Mouse (Mus musculus) heart, postnatal 0 days (tissue): ENCODE measurements around the gene Pygo1. TPM values are rescaled to one million over a fixed set of nuclear protein-coding genes. Genes with fewer than 3 reads are reported as not detected.
A peak's percentile ranks its signal among the peaks of the same experiment; 100 is the strongest.

Experiments
- ATAC-seq: fragments of 200-750 bp; cut with Nextera tagmentation; 2 replicates; pipeline ENCODE4 v1.8.0; 2017; ENCODE audit warnings: low read depth, moderate number of reproducible peaks, moderate library complexity; ENCODE audit not compliant: insufficient read depth
- DNase-seq: peaks from one replicate; pipeline ENCODE4 v3.0.0-alpha.2; 2016; ENCODE audit warnings: low spot score
- H3K27ac ChIP-seq: fragments of 300-500 bp; sonication (generic); 2 replicates; pipeline ENCODE4 v1.5.1; 2014; ENCODE audit warnings: low read depth, mild to moderate bottlenecking
- H3K27me3 ChIP-seq: fragments of 300-500 bp; sonication (generic); 2 replicates; pipeline ENCODE4 v1.6.1; 2014; ENCODE audit warnings: low read length, mixed read lengths; ENCODE audit not compliant: control insufficient read depth, insufficient read depth
- H3K36me3 ChIP-seq: fragments of 300-500 bp; sonication (generic); replicated peaks from 2 replicates; pipeline ENCODE4 v1.6.1; 2014; ENCODE audit warnings: low read length, mixed read lengths; ENCODE audit not compliant: control insufficient read depth, insufficient read depth
- H3K4me1 ChIP-seq: fragments of 300-500 bp; sonication (generic); 2 replicates; pipeline ENCODE4 v1.6.1; 2014; ENCODE audit warnings: antibody characterized with exemption; ENCODE audit not compliant: control insufficient read depth, insufficient read depth
- H3K4me2 ChIP-seq: fragments of 300-500 bp; sonication (generic); 2 replicates; pipeline ENCODE4 v1.6.1; 2014; ENCODE audit warnings: low read depth, mild to moderate bottlenecking, low read length, moderate library complexity
- H3K4me3 ChIP-seq: fragments of 300-500 bp; sonication (generic); 2 replicates; pipeline ENCODE4 v1.5.1; 2014; ENCODE audit warnings: low read depth, low read length
- H3K9ac ChIP-seq: fragments of 300-500 bp; sonication (generic); replicated peaks from 2 replicates; pipeline ENCODE4 v1.6.1; 2014; ENCODE audit warnings: low read depth, low read length, mixed read lengths
- H3K9me3 ChIP-seq: fragments of 300-500 bp; sonication (generic); replicated peaks from 2 replicates; pipeline ENCODE4 v1.6.1; 2016; ENCODE audit warnings: low read length; ENCODE audit not compliant: control insufficient read depth
- CTCF ChIP-seq: IDR thresholded peaks from 2 replicates; pipeline ENCODE4 v1.5.1; 2016; ENCODE audit warnings: antibody characterized with exemption, control low read depth, low read depth
- EP300 ChIP-seq: IDR thresholded peaks from 2 replicates; pipeline ENCODE4 v1.6.1; 2016; ENCODE audit warnings: antibody characterized with exemption, low read depth
- WGBS: fragments of 180-500 bp; shearing (Covaris S2); extraction: QIAGEN DNeasy Blood & Tissue Kit; methylation state at CpG from one replicate; pipeline ENCODE4 v1.1.7; 2014; 5-methylcytosine and 5-hydroxymethylcytosine counted together
- polyA plus RNA-seq: library from polyadenylated mRNA; unstranded; fragments of >200 nt; fragmentation: Nextera tagmentation; extraction: Ambion mirVana; gene quantifications from 2 replicates; pipeline ENCODE4 v1.2.1, GENCODE M21; 2015
- total RNA-seq: library from RNA; depleted of rRNA; stranded (reverse); fragments of >200 nt; gene quantifications from 2 replicates; pipeline ENCODE4 v1.2.3, GENCODE M21; 2014; ENCODE audit warnings: low replicate concordance

Gene Pygo1
- total and polyA plus RNA-seq, 2 experiments from 2014 or later: 1.6 to 1.9 TPM

DNA sequence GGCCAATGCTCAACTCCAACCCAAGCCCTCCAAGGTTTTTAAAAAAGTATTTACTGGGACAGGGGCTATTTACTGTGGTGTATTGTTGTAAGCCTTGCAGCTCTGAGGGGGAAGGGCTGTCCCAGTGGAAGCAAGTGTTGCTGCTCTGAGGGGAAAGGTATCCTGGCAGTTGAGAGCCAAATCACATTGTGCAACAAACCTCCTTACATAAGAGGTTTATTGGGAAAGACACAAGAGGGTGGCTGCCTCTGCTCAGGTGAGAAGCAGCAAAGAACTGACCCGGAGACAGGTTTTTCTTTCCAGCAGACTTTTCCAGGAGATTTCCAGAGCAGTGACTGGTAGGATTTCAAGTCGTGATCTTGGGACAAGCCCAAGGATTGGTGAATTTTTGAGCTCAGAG, 10.9 kb downstream of the Pygo1 start:
- H3K9ac ChIP-seq: no peak overlapping the region
- H3K4me1 ChIP-seq: no peaks in the 10 kb centered on the region
- H3K4me3 ChIP-seq: no peak overlapping the region
- H3K36me3 ChIP-seq: no peaks in the 10 kb centered on the region
- WGBS: 75% methylated on average over 2 of the region's 2 CpGs
- no peaks in the 10 kb centered on the region for H3K9me3 ChIP-seq
- no peak for TF ChIP-seq EP300
- TF ChIP-seq CTCF: no peak
- DNase-seq (no peak), ATAC-seq (no peak)
- H3K4me2 ChIP-seq: no peak overlapping the region
- no peak overlapping the region for H3K27ac ChIP-seq
- no peaks in the 10 kb centered on the region for H3K27me3 ChIP-seq

GRCm38 (mm10) chr9:72943424-72943823, 18.0 kb downstream of the Pygo1 start:
- Histone ChIP-seq H3K27ac (no peak overlapping the region), H3K9ac (no peak overlapping the region), H3K27me3 (no peaks in the 10 kb centered on the region), H3K4me3 (no peak overlapping the region), H3K9me3 (peaks cover 7% of the 10 kb centered on the region; the same call in 1 of the 2 replicates), H3K4me2 (no peak overlapping the region), H3K4me1 (no peaks in the 10 kb centered on the region), H3K36me3 (peaks cover 11% of the 10 kb centered on the region)
- WGBS: 60% methylated on average over 3 of the region's 3 CpGs
- ATAC-seq (no peak), DNase-seq (no peak)
- no peak for TF ChIP-seq CTCF
- TF ChIP-seq EP300: no peak

DNA sequence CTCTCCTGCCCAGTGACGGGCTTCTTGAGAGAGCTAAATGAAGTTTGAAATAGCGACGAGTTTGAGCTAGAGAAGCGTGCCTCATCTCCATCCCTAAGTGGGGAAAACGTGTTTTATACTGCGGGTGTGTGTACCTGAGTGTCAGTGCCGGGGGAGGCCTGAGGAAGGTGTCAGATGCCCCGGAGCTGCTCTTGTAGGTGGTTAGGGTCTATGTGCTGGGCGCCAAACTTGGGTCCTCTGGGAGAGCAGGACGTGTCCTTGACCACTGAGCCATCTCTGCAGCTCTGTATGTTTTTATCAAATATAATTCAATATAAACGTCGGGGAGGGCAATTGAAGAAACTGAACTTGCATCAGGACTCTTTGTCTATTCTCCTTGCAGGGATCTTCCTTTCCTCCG, 18.8 kb downstream of the Pygo1 start:
- DNase-seq: no peak
- no peak overlapping the region for H3K27ac ChIP-seq
- WGBS: 83% methylated on average over 13 of the region's 13 CpGs
- H3K4me1 ChIP-seq: no peaks in the 10 kb centered on the region
- H3K36me3 ChIP-seq: peaks cover 11% of the 10 kb centered on the region
- H3K4me3 ChIP-seq: no peak overlapping the region
- H3K27me3 ChIP-seq: no peaks in the 10 kb centered on the region
- TF ChIP-seq EP300 (no peak), CTCF (no peak)
- no peak for ATAC-seq
- no peak overlapping the region for H3K4me2 ChIP-seq
- H3K9me3 ChIP-seq: peaks cover 7% of the 10 kb centered on the region; the same call in 1 of the 2 replicates
- no peak overlapping the region for H3K9ac ChIP-seq

- WGBS: 97% methylated on average over 1 of the region's 1 CpGs
These were observed 21.6 kb downstream of the Pygo1 start for GRCm38 (mm10) chr9:72947010-72947409.

DNA sequence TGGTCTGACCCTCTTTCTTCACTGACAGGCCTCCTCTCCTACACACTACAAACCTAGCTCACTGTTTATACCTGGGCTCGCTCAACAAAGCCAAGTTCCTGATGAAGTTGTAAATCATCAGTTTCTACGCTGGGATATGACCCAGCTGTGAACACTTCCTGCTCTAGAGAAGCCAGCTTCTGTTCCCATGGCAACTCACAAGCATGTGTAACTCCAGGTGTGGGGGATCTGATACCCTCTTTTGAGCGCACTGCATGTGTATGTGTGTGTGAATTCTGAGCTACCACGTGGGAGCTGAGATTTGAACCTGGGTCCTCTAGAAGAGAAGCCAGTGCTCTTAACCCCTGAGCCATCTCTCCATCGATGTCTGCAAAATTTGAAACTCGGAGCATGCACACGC, 24.1 kb downstream of the Pygo1 start:
- H3K27me3 ChIP-seq: no peaks in the 10 kb centered on the region
- H3K9me3 ChIP-seq: peaks cover 7% of the 10 kb centered on the region; the same call in 1 of the 2 replicates
- peaks cover 11% of the 10 kb centered on the region for H3K36me3 ChIP-seq
- DNase-seq (no peak), ATAC-seq (no peak)
- H3K4me2 ChIP-seq: no peak overlapping the region
- WGBS: 70% methylated on average over 7 of the region's 7 CpGs
- no peak overlapping the region for H3K27ac ChIP-seq
- H3K9ac ChIP-seq: no peak overlapping the region
- no peak overlapping the region for H3K4me3 ChIP-seq
- no peaks in the 10 kb centered on the region for H3K4me1 ChIP-seq
- TF ChIP-seq EP300 (no peak), CTCF (no peak)

More at GRCm38 (mm10) chr9:72947010-72947409, 21.6 kb downstream of the Pygo1 start:
- Histone ChIP-seq H3K9ac (no peak overlapping the region), H3K36me3 (peaks cover 11% of the 10 kb centered on the region), H3K4me1 (no peaks in the 10 kb centered on the region), H3K27me3 (no peaks in the 10 kb centered on the region), H3K4me3 (no peak overlapping the region), H3K27ac (no peak overlapping the region), H3K9me3 (peaks cover 7% of the 10 kb centered on the region; the same call in 1 of the 2 replicates), H3K4me2 (no peak overlapping the region)
- TF ChIP-seq CTCF: no peak
- no peak for TF ChIP-seq EP300
- DNase-seq: no peak
- no peak for ATAC-seq

DNA sequence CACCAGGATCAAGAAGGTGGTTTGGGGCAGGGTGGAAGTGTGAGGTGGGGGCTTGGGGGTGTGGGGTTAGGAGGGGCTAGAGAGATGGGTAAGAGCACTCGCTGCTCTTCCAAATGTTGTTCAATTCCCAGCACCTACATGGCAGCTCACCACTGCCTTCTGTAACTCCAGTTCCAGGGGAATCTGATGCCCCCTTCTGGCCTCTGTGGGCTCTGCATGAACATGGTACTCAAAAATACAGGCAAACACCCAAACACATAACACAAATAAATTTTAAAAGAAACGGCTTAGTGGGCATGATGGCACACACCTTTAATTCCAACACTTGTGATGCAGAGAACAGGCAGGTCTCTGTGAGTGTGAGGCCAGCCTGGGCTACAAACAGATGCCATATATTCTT, 29.3 kb downstream of the Pygo1 start:
- WGBS: 63% methylated on average over 2 of the region's 2 CpGs
- no peaks in the 10 kb centered on the region for H3K9me3 ChIP-seq
- H3K36me3 ChIP-seq: no peaks in the 10 kb centered on the region
- no peak for ATAC-seq
- no peak for DNase-seq
- TF ChIP-seq EP300 (no peak), CTCF (peak; percentile 26; the same call in 1 of the 2 replicates)
- no peak overlapping the region for H3K4me2 ChIP-seq
- no peaks in the 10 kb centered on the region for H3K27me3 ChIP-seq
- H3K27ac ChIP-seq: no peak overlapping the region
- H3K9ac ChIP-seq: no peak overlapping the region
- H3K4me3 ChIP-seq: no peak overlapping the region
- H3K4me1 ChIP-seq: no peaks in the 10 kb centered on the region; the same call in 1 of the 2 replicates
